Mouse (Mus musculus): ENCODE measurements at regions not wholly inside any gene's neighbourhood (a gene's known extent, or its start where the extent isn't known, plus 50 kb on each side); places are given as distances from the start of the nearest gene placed in this dataset.

- H3K9me3 ChIP-seq, result no peaks in the 10 kb centered on the region
- no peak; the same call in 1 of the 2 replicates for ATAC-seq (replicated peaks)
- peak overlapping the region; percentile 78 for H3K4me2 ChIP-seq
- peaks cover 27% of the 10 kb centered on the region for H3K27me3 ChIP-seq (replicated peaks)
- peak overlapping the region; percentile 46 for H3K9ac ChIP-seq
- WGBS, result 3% methylated on average over 27 of the region's 27 CpGs
- peaks cover 20% of the 10 kb centered on the region; the same call in 1 of the 2 replicates for H3K4me1 ChIP-seq
- H3K36me3 ChIP-seq (replicated peaks), result no peaks in the 10 kb centered on the region
- no peak overlapping the region for H3K27ac ChIP-seq
- H3K4me3 ChIP-seq, result peak overlapping the region; percentile 43
These were observed 528.7 kb upstream of the Adgrl2 start for GRCm38 (mm10) chr3:149518928-149519574.

- no peak overlapping the region for H3K4me3 ChIP-seq
- H3K9me3 ChIP-seq, result no peaks in the 10 kb centered on the region
- H3K9ac ChIP-seq, result no peak overlapping the region
- H3K4me2 ChIP-seq, result no peak overlapping the region
- peaks cover 15% of the 10 kb centered on the region for H3K27me3 ChIP-seq (replicated peaks)
- no peak overlapping the region for H3K27ac ChIP-seq
- peaks cover 20% of the 10 kb centered on the region; the same call in 1 of the 2 replicates for H3K4me1 ChIP-seq
- H3K36me3 ChIP-seq (replicated peaks), result no peaks in the 10 kb centered on the region
- peak; percentile 53; the same call in 1 of the 2 replicates for ATAC-seq (replicated peaks)
- WGBS, result 27% methylated on average over 11 of the region's 11 CpGs
These were observed 527.2 kb upstream of the Adgrl2 start for GRCm38 (mm10) chr3:149517537-149517936.

GRCm38 (mm10) chr3:149509178-149509577 is 518.8 kb upstream of the Adgrl2 start:
- WGBS, result 89% methylated on average over 6 of the region's 6 CpGs

GRCm38 (mm10) chr3:149508671-149509070 is 518.3 kb upstream of the Adgrl2 start:
- H3K27ac ChIP-seq, result no peak overlapping the region
- no peak overlapping the region for H3K9ac ChIP-seq
- H3K36me3 ChIP-seq (replicated peaks), result no peaks in the 10 kb centered on the region
- no peaks in the 10 kb centered on the region for H3K9me3 ChIP-seq
- H3K27me3 ChIP-seq (replicated peaks), result no peaks in the 10 kb centered on the region
- no peak overlapping the region for H3K4me3 ChIP-seq
- H3K4me1 ChIP-seq, result no peaks in the 10 kb centered on the region
- no peak for ATAC-seq (replicated peaks)
- 90% methylated on average over 10 of the region's 10 CpGs for WGBS
- H3K4me2 ChIP-seq, result no peak overlapping the region

More at GRCm38 (mm10) chr3:149509178-149509577, 518.8 kb upstream of the Adgrl2 start:
- H3K27ac ChIP-seq, result no peak overlapping the region
- no peak overlapping the region for H3K4me2 ChIP-seq
- no peak for ATAC-seq (replicated peaks)
- H3K4me1 ChIP-seq, result no peaks in the 10 kb centered on the region
- no peak overlapping the region for H3K9ac ChIP-seq
- H3K4me3 ChIP-seq, result no peak overlapping the region
- no peaks in the 10 kb centered on the region for H3K27me3 ChIP-seq (replicated peaks)
- no peaks in the 10 kb centered on the region for H3K9me3 ChIP-seq
- H3K36me3 ChIP-seq (replicated peaks), result no peaks in the 10 kb centered on the region

- Histone ChIP-seq H3K9ac (no peak overlapping the region), H3K4me1 (no peaks in the 10 kb centered on the region), H3K4me2 (no peak overlapping the region), H3K27me3 (replicated peaks) (no peaks in the 10 kb centered on the region), H3K4me3 (no peak overlapping the region), H3K9me3 (no peaks in the 10 kb centered on the region), H3K27ac (no peak overlapping the region), H3K36me3 (replicated peaks) (no peaks in the 10 kb centered on the region)
- WGBS, result 83% methylated on average over 9 of the region's 9 CpGs
- no peak for ATAC-seq (replicated peaks)
These were observed 515.3 kb upstream of the Adgrl2 start for GRCm38 (mm10) chr3:149505692-149506091.

GRCm38 (mm10) chr3:149503992-149504391 is 513.6 kb upstream of the Adgrl2 start:
- Histone ChIP-seq H3K27ac (no peak overlapping the region), H3K36me3 (replicated peaks) (no peaks in the 10 kb centered on the region), H3K9ac (no peak overlapping the region), H3K27me3 (replicated peaks) (no peaks in the 10 kb centered on the region), H3K9me3 (no peaks in the 10 kb centered on the region), H3K4me1 (no peaks in the 10 kb centered on the region), H3K4me2 (no peak overlapping the region), H3K4me3 (no peak overlapping the region)
- ATAC-seq (replicated peaks), result no peak
- 83% methylated on average over 2 of the region's 2 CpGs for WGBS

- no peak overlapping the region for H3K27ac ChIP-seq
- H3K4me3 ChIP-seq, result no peak overlapping the region
- no peaks in the 10 kb centered on the region for H3K36me3 ChIP-seq (replicated peaks)
- 80% methylated on average over 3 of the region's 3 CpGs for WGBS
- no peak for ATAC-seq (replicated peaks)
- H3K9ac ChIP-seq, result no peak overlapping the region
- no peaks in the 10 kb centered on the region for H3K9me3 ChIP-seq
- H3K4me1 ChIP-seq, result no peaks in the 10 kb centered on the region
- H3K27me3 ChIP-seq (replicated peaks), result no peaks in the 10 kb centered on the region
- H3K4me2 ChIP-seq, result no peak overlapping the region
These were observed 509.8 kb upstream of the Adgrl2 start for GRCm38 (mm10) chr3:149500130-149500529.

- no peak overlapping the region for H3K4me2 ChIP-seq
- no peaks in the 10 kb centered on the region for H3K4me1 ChIP-seq
- H3K9me3 ChIP-seq, result no peaks in the 10 kb centered on the region
- no peak overlapping the region for H3K4me3 ChIP-seq
- no peak overlapping the region for H3K9ac ChIP-seq
- H3K27me3 ChIP-seq (replicated peaks), result no peaks in the 10 kb centered on the region
- 45% methylated on average over 1 of the region's 1 CpGs for whole genome bisulfite sequencing
- no peak overlapping the region for H3K27ac ChIP-seq
- H3K36me3 ChIP-seq (replicated peaks), result no peaks in the 10 kb centered on the region
- ATAC-seq (replicated peaks), result no peak
These were observed 508.4 kb upstream of the Adgrl2 start for GRCm38 (mm10) chr3:149498765-149499164.

GRCm38 (mm10) chr3:149496829-149497471 is 506.6 kb upstream of the Adgrl2 start:
- no peaks in the 10 kb centered on the region for H3K36me3 ChIP-seq (replicated peaks)
- H3K4me2 ChIP-seq, result no peak overlapping the region
- H3K4me1 ChIP-seq, result no peaks in the 10 kb centered on the region
- WGBS, result 78% methylated on average over 10 of the region's 10 CpGs
- no peak overlapping the region for H3K9ac ChIP-seq
- H3K9me3 ChIP-seq, result no peaks in the 10 kb centered on the region
- H3K4me3 ChIP-seq, result no peak overlapping the region
- no peaks in the 10 kb centered on the region for H3K27me3 ChIP-seq (replicated peaks)
- no peak for ATAC-seq (replicated peaks)
- H3K27ac ChIP-seq, result no peak overlapping the region

GRCm38 (mm10) chr3:149496122-149496521 is 505.8 kb upstream of the Adgrl2 start:
- Histone ChIP-seq H3K4me1 (no peaks in the 10 kb centered on the region), H3K36me3 (replicated peaks) (no peaks in the 10 kb centered on the region), H3K9me3 (no peaks in the 10 kb centered on the region), H3K4me2 (no peak overlapping the region), H3K9ac (no peak overlapping the region), H3K4me3 (no peak overlapping the region), H3K27ac (no peak overlapping the region), H3K27me3 (replicated peaks) (no peaks in the 10 kb centered on the region)
- ATAC-seq (replicated peaks), result no peak
- WGBS, result 68% methylated on average over 2 of the region's 2 CpGs

- 94% methylated on average over 4 of the region's 4 CpGs for WGBS
- ATAC-seq (replicated peaks), result no peak
- H3K27ac ChIP-seq, result no peak overlapping the region
- H3K27me3 ChIP-seq (replicated peaks), result no peaks in the 10 kb centered on the region
- H3K36me3 ChIP-seq (replicated peaks), result no peaks in the 10 kb centered on the region
- H3K9ac ChIP-seq, result no peak overlapping the region
- no peaks in the 10 kb centered on the region for H3K4me1 ChIP-seq
- no peaks in the 10 kb centered on the region for H3K9me3 ChIP-seq
- no peak overlapping the region for H3K4me2 ChIP-seq
- H3K4me3 ChIP-seq, result no peak overlapping the region
These were observed 497.8 kb upstream of the Adgrl2 start for GRCm38 (mm10) chr3:149488147-149488546.

- Histone ChIP-seq H3K36me3 (replicated peaks) (no peaks in the 10 kb centered on the region), H3K27me3 (replicated peaks) (no peaks in the 10 kb centered on the region), H3K4me3 (no peak overlapping the region), H3K4me2 (no peak overlapping the region), H3K4me1 (no peaks in the 10 kb centered on the region), H3K9me3 (no peaks in the 10 kb centered on the region), H3K27ac (no peak overlapping the region), H3K9ac (no peak overlapping the region)
- ATAC-seq (replicated peaks), result no peak
- WGBS, result 81% methylated on average over 4 of the region's 4 CpGs
These were observed 495.1 kb upstream of the Adgrl2 start for GRCm38 (mm10) chr3:149485406-149485805.

GRCm38 (mm10) chr3:149484319-149484718 is 494.0 kb upstream of the Adgrl2 start:
- no peak overlapping the region for H3K4me2 ChIP-seq
- H3K9me3 ChIP-seq, result no peaks in the 10 kb centered on the region
- H3K27ac ChIP-seq, result no peak overlapping the region
- no peaks in the 10 kb centered on the region for H3K4me1 ChIP-seq
- H3K9ac ChIP-seq, result no peak overlapping the region
- no peaks in the 10 kb centered on the region for H3K27me3 ChIP-seq (replicated peaks)
- H3K36me3 ChIP-seq (replicated peaks), result no peaks in the 10 kb centered on the region
- 79% methylated on average over 2 of the region's 2 CpGs for WGBS
- no peak overlapping the region for H3K4me3 ChIP-seq
- no peak for ATAC-seq (replicated peaks)

All from midbrain, embryonic 15.5 days (tissue).